Mouse (Mus musculus) embryonic facial prominence, embryonic 14.5 days (tissue): ENCODE measurements around the gene Brca1. TPM values are rescaled to one million over a fixed set of nuclear protein-coding genes. Genes with fewer than 3 reads are reported as not detected.

Experiments used
- ATAC-seq: fragments of 200-750 bp; cut with Nextera tagmentation; 2 replicates; pipeline ENCODE4 v1.8.0; 2017; ENCODE audit warnings: low read depth, moderate number of reproducible peaks, moderate TSS enrichment
- DNase-seq: peaks from one replicate; pipeline ENCODE4 v3.0.0-alpha.2; 2015; ENCODE audit warnings: low spot score
- H3K27ac ChIP-seq: fragments of 300-500 bp; sonication (generic); replicated peaks from 2 replicates; pipeline ENCODE4 v1.5.1; 2014; ENCODE audit warnings: low read depth, mild to moderate bottlenecking, low read length, moderate library complexity
- H3K27me3 ChIP-seq: fragments of 300-500 bp; sonication (generic); replicated peaks from 2 replicates; pipeline ENCODE4 v1.6.1; 2014; ENCODE audit warnings: low read length; ENCODE audit not compliant: control insufficient read depth, insufficient read depth
- H3K36me3 ChIP-seq: fragments of 300-500 bp; sonication (generic); 2 replicates; pipeline ENCODE4 v1.6.1; 2014; ENCODE audit warnings: low read length, mixed read lengths; ENCODE audit not compliant: control insufficient read depth, insufficient read depth
- H3K4me1 ChIP-seq: fragments of 300-500 bp; sonication (generic); 2 replicates; pipeline ENCODE4 v1.6.1; 2014; ENCODE audit warnings: antibody characterized with exemption, low read length; ENCODE audit not compliant: control insufficient read depth, insufficient read depth
- H3K4me2 ChIP-seq: fragments of 300-500 bp; sonication (generic); 2 replicates; pipeline ENCODE4 v1.6.1; 2014; ENCODE audit warnings: low read depth, mild to moderate bottlenecking, low read length, moderate library complexity, mixed read lengths
- H3K4me3 ChIP-seq: fragments of 300-500 bp; sonication (generic); 2 replicates; pipeline ENCODE4 v1.5.1; 2014; ENCODE audit warnings: low read depth, mild to moderate bottlenecking, low read length
- H3K9ac ChIP-seq: fragments of 300-500 bp; sonication (generic); 2 replicates; pipeline ENCODE4 v1.6.1; 2014; ENCODE audit warnings: low read depth, mild to moderate bottlenecking, low read length, moderate library complexity, mixed read lengths
- H3K9me3 ChIP-seq: fragments of 300-500 bp; sonication (generic); 2 replicates; pipeline ENCODE4 v1.6.1; 2016; ENCODE audit warnings: low read length; ENCODE audit not compliant: control insufficient read depth
- WGBS: fragments of 180-500 bp; shearing (Covaris S2); extraction: QIAGEN DNeasy Blood & Tissue Kit; methylation state at CpG from one replicate; pipeline ENCODE4 v1.1.7; 2014; 5-methylcytosine and 5-hydroxymethylcytosine counted together
- polyA plus RNA-seq: library from polyadenylated mRNA; unstranded; fragments of >200 nt; fragmentation: Nextera tagmentation; extraction: Ambion mirVana; gene quantifications from 2 replicates; pipeline ENCODE4 v1.2.1, GENCODE M21; 2014

Gene Brca1
- polyA plus RNA-seq, 1 experiment from 2014 or later, result 10.4 TPM

DNA sequence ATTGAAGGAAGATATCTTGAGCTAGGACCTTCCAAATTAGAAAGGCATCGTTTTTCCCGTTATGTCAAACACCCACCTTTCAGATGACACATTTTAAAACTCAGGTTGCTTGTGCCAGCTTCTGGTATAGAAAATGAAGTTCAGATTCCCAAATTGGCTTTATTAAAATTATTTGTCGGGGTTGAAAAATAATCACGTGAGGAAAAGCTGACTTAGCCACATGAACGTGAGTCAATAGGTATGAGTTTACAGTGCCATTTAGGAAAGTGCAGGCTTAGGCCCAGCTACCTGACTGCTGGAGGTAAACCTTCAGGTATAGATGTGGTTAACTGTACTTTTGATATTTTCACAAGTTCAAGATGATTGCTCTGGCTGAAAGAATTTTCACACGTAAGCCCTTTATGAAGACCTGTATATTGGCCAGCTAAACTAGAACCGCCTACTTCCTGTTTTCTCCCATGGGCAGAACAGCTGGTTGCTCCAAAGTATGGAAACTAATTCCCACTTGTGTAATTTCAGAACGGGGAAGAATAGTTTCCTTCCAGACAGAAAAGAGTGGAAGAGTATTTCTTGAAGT, 1.7 kb upstream of the Brca1 start:
- ATAC-seq, result no peak
- peak; percentile 43 for DNase-seq

DNA sequence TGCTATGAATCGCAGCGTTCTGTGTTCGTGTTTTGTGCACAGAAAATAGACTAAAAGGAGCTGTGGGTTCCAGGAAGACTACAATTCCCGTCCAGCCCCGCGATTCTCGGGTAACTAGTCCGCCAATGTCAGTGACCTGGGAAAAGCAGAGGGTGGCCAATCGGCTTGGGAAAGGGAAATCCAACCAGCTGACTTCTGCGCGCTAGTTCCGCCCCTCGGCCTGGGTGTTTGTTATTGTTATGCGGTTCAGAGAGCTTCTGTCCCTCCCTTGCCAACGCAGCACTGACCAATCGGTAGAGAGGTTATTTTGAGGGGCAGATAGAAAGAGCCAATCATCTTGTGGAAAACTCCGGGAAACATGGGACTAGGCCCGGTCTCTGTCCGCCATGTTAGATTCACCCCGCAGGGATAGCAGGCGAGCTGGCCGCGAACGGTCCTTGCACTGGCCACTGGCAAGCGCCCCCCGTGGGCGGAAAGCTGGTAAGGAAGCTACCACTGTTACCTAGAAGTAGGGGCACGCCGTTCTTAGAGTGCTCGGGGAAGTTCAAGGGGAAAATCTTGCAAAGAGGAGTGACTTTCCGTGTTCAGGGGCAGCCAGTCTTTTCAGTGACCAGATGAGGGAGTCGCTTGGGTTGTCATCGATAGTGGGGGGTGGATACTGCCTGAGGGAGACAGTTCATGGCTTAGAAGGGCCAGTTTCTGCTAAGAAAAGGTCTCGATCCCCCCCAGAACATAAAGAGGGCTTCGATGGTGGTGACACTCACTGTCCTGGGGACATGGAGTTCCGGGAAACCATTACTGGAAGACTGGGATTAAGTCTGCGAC, 933 bp upstream of the Brca1 start:
- H3K4me2 ChIP-seq, result peak overlapping the region; percentile 74
- peaks cover 9% of the 10 kb centered on the region; the same call in 1 of the 2 replicates for H3K4me1 ChIP-seq
- no peaks in the 10 kb centered on the region for H3K9me3 ChIP-seq
- DNase-seq (peak; percentile 100), ATAC-seq (peak; percentile 98)
- peak overlapping the region; percentile 87 for H3K9ac ChIP-seq
- no peaks in the 10 kb centered on the region for H3K27me3 ChIP-seq
- peak overlapping the region; percentile 88 for H3K27ac ChIP-seq
- H3K4me3 ChIP-seq, result peak overlapping the region; percentile 78
- under 1% methylated on average over 37 of the region's 37 CpGs for WGBS
- H3K36me3 ChIP-seq, result peaks cover 29% of the 10 kb centered on the region; the same call in 1 of the 2 replicates

More for the DNA sequence above, 1.7 kb upstream of the Brca1 start:
- Histone ChIP-seq H3K27ac (peak overlapping the region; percentile 88), H3K9ac (peak overlapping the region; percentile 87), H3K4me2 (peak overlapping the region; percentile 74), H3K4me1 (peaks cover 9% of the 10 kb centered on the region; the same call in 1 of the 2 replicates), H3K36me3 (peaks cover 32% of the 10 kb centered on the region; the same call in 1 of the 2 replicates), H3K9me3 (no peaks in the 10 kb centered on the region), H3K27me3 (no peaks in the 10 kb centered on the region), H3K4me3 (peak overlapping the region; percentile 78)
- 14% methylated on average over 8 of the region's 8 CpGs for WGBS

DNA sequence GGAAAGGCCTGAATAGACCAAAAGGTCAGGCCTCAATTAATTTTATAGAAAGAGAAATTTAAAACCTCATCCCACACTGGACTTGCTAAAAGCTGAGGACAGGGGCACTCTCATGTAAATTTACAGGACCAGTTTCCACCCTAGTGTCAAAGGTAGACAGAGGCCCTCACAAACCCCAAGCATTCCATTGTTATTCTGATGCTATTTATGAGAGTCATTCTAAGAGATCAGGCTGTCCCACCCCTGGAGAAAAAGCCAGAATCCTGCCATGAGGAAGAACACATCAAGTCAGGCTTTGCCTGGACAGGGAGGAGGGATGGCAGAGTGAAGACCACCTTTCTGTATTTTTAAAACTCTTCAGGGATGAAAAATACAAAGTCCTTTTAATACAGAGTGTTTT, 3.2 kb downstream of the Brca1 start:
- no peaks in the 10 kb centered on the region for H3K4me1 ChIP-seq
- no peak overlapping the region for H3K9ac ChIP-seq
- no peak overlapping the region for H3K4me2 ChIP-seq
- H3K4me3 ChIP-seq, result no peak overlapping the region
- H3K27me3 ChIP-seq, result no peaks in the 10 kb centered on the region
- ATAC-seq (no peak), DNase-seq (no peak)
- no peaks in the 10 kb centered on the region for H3K9me3 ChIP-seq
- 0 out of 2 replicates have a peak, but pooled peaks cover 5% of the 10 kb centered on the region for H3K36me3 ChIP-seq
- H3K27ac ChIP-seq, result no peak overlapping the region

- Histone ChIP-seq H3K9ac (no peak overlapping the region), H3K27me3 (no peaks in the 10 kb centered on the region), H3K36me3 (0 out of 2 replicates have a peak, but pooled peaks cover 12% of the 10 kb centered on the region), H3K9me3 (no peaks in the 10 kb centered on the region), H3K4me2 (no peak overlapping the region), H3K4me1 (no peaks in the 10 kb centered on the region), H3K27ac (no peak overlapping the region), H3K4me3 (no peak overlapping the region)
- ATAC-seq (no peak), DNase-seq (no peak)
- WGBS, result 65% methylated on average over 1 of the region's 1 CpGs
These were observed 7.6 kb downstream of the Brca1 start for GRCm38 (mm10) chr11:101544132-101544531.

GRCm38 (mm10) chr11:101543533-101543932, 8.2 kb downstream of the Brca1 start:
- no peaks in the 10 kb centered on the region for H3K27me3 ChIP-seq
- 88% methylated on average over 9 of the region's 9 CpGs for WGBS
- H3K4me1 ChIP-seq, result no peaks in the 10 kb centered on the region
- H3K4me2 ChIP-seq, result no peak overlapping the region
- H3K36me3 ChIP-seq, result 0 out of 2 replicates have a peak, but pooled peaks cover 12% of the 10 kb centered on the region
- H3K4me3 ChIP-seq, result no peak overlapping the region
- DNase-seq (no peak), ATAC-seq (no peak)
- H3K9ac ChIP-seq, result no peak overlapping the region
- H3K9me3 ChIP-seq, result no peaks in the 10 kb centered on the region
- H3K27ac ChIP-seq, result no peak overlapping the region

GRCm38 (mm10) chr11:101526686-101527085, 25.1 kb downstream of the Brca1 start:
- no peak overlapping the region for H3K27ac ChIP-seq
- WGBS, result 83% methylated on average over 4 of the region's 4 CpGs

DNA sequence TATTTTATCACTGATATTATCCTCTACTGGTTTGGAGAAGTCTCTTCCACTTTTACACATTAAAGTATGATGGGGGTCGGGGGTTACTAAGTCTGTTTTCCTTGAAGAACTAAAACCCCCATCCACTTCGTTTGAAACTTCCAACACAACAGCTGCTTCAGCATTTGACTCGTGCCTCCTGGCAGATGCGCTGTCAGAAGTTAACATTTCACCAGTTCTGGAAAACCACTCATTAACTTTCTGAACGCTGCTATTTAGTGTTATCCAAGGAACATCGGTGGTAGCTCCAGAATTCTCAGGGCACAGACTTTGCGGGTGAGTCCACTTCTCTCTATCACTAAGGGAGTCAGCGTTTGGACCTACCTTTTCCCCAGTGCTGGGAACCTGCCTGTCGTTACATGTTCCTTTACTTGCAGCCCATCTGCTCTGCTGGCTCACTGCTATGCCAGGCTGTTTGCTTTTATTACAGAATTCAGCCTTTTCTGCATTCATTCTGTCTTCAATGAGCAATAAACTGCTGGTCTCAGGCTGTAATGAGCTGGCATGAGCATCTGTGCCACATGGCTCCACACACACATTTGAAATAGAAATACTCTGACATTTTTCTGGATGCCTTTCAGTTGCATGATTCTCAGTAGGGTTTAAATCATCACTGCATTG, 25.7 kb downstream of the Brca1 start:
- no peak for ATAC-seq
- peaks cover 66% of the 10 kb centered on the region for H3K36me3 ChIP-seq

More at GRCm38 (mm10) chr11:101526686-101527085, 25.1 kb downstream of the Brca1 start:
- Histone ChIP-seq H3K27me3 (no peaks in the 10 kb centered on the region), H3K4me2 (no peak overlapping the region), H3K9me3 (no peaks in the 10 kb centered on the region), H3K4me3 (no peak overlapping the region), H3K36me3 (peaks cover 71% of the 10 kb centered on the region), H3K4me1 (no peaks in the 10 kb centered on the region), H3K9ac (no peak overlapping the region)
- DNase-seq, result no peak
- ATAC-seq, result no peak

GRCm38 (mm10) chr11:101525056-101525455, 26.7 kb downstream of the Brca1 start:
- Histone ChIP-seq H3K36me3 (peaks cover 61% of the 10 kb centered on the region), H3K4me3 (no peak overlapping the region), H3K9ac (no peak overlapping the region), H3K4me1 (no peaks in the 10 kb centered on the region), H3K27ac (no peak overlapping the region), H3K9me3 (no peaks in the 10 kb centered on the region), H3K4me2 (no peak overlapping the region), H3K27me3 (no peaks in the 10 kb centered on the region)
- DNase-seq (no peak), ATAC-seq (no peak)
- WGBS, result 91% methylated on average over 10 of the region's 10 CpGs

More for the DNA sequence above, 25.7 kb downstream of the Brca1 start:
- WGBS, result 91% methylated on average over 9 of the region's 9 CpGs
- no peaks in the 10 kb centered on the region for H3K4me1 ChIP-seq
- no peak overlapping the region for H3K4me2 ChIP-seq
- no peaks in the 10 kb centered on the region for H3K27me3 ChIP-seq
- no peak overlapping the region for H3K27ac ChIP-seq
- no peak for DNase-seq
- H3K4me3 ChIP-seq, result no peak overlapping the region
- H3K9me3 ChIP-seq, result no peaks in the 10 kb centered on the region
- no peak overlapping the region for H3K9ac ChIP-seq
